Mouse (Mus musculus): ENCODE measurements around the gene P4hb. TPM values are rescaled to one million over a fixed set of nuclear protein-coding genes. Genes with fewer than 3 reads are reported as not detected.

The P4hb gene
- total and polyA plus RNA-seq, 3 experiments: 563 to 1,152 (median 625) TPM

DNA sequence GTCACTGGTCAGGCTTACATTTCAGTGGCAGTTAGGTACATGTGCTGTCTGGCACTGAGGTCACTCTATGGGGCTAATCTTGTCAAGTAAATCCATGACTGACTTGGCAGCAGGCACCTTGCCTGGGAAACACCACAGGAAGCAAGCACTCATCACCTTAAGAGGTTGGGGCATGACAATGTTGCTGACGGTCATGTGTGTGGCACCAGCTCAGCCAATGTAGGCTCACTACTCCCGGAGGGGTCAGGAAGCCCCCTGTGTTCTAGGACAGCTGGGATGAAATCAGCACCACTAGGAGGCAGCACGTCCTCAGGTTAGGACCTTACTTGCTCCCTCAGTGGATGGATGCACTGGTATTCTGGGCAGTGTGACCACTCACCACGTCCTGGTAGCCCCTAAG, 31.1 kb downstream of the P4hb start:
- no peak overlapping the region for H3K27ac ChIP-seq (ENCODE audit: control insufficient read depth, low read depth, low read length)
- H3K79me2 ChIP-seq (ENCODE audit: control insufficient read depth, insufficient read depth, low read length, poor library complexity): no peaks in the 10 kb centered on the region
- H3K27me3 ChIP-seq (ENCODE audit: control insufficient read depth in 1 of 2, insufficient read depth in 2 of 2, low read length in 2 of 2): no peaks in the 10 kb centered on the region
- peak; percentile 46 for DNase-seq (ENCODE audit: low read depth, low spot score)
- peak; percentile 39 to 63 (median 59); a peak in 5 of 6 replicates for TF ChIP-seq CTCF (IDR thresholded peaks at IDR 0.05 in 2 of 3, conservative IDR thresholded peaks at IDR 0.05 in 1 of 3; ENCODE audit: control insufficient read depth in 1 of 3, insufficient read depth in 1 of 3, low read depth in 2 of 3, low read length in 3 of 3, poor library complexity in 1 of 3, severe bottlenecking in 1 of 3)
- TF ChIP-seq MAX (IDR thresholded peaks at IDR 0.05; ENCODE audit: low read length): 0 out of 2 replicates have a peak, but pooled peaks have one; percentile 10
- TF ChIP-seq EP300 (IDR thresholded peaks at IDR 0.05; ENCODE audit: low read depth in 1 of 2, low read length in 2 of 2): no peak
- 0 out of 2 replicates have a peak, but pooled peaks have one; percentile 41 for TF ChIP-seq MYC (IDR thresholded peaks at IDR 0.05; ENCODE audit: low read depth, low read length)
- peak; percentile 48 for TF ChIP-seq SMC3 (IDR thresholded peaks at IDR 0.05; ENCODE audit: low read depth, low read length)
- peak; percentile 52 for TF ChIP-seq RAD21 (IDR thresholded peaks at IDR 0.05; ENCODE audit: low read depth, low read length)
- no peak for TF ChIP-seq TCF12 (IDR thresholded peaks at IDR 0.05; ENCODE audit: low read depth, low read length)
- no peak for TF ChIP-seq MAFK (IDR thresholded peaks at IDR 0.05; ENCODE audit: borderline replicate concordance, low read depth, low read length)
- TF ChIP-seq KAT2A (conservative IDR thresholded peaks at IDR 0.05; ENCODE audit: low read depth, low read length): no peak
- 0 out of 2 replicates have a peak, but pooled peaks have one; percentile 31 for TF ChIP-seq BHLHE40 (IDR thresholded peaks at IDR 0.05; ENCODE audit: borderline replicate concordance, low read depth, low read length)
- peak; percentile 13; the same call in 1 of the 2 replicates for TF ChIP-seq ZC3H11A (IDR thresholded peaks at IDR 0.05; ENCODE audit: low read depth, low read length)
- no peak overlapping the region for H3K9ac ChIP-seq (ENCODE audit: control insufficient read depth, low read depth, low read length, poor library complexity, severe bottlenecking)
- H3K4me3 ChIP-seq (ENCODE audit: control insufficient read depth in 1 of 2, insufficient read depth in 1 of 2, low read depth in 2 of 2, low read length in 2 of 2): no peak overlapping the region
- H3K9me3 ChIP-seq (replicated peaks; ENCODE audit: insufficient read depth, low read length): no peaks in the 10 kb centered on the region
- H3K36me3 ChIP-seq (ENCODE audit: control insufficient read depth in 1 of 2, insufficient read depth in 2 of 2, low read length in 2 of 2): no peaks in the 10 kb centered on the region; a peak in 1 of 4 replicates
- peaks cover 0 to 10% of the 10 kb centered on the region in 2 experiments; a peak in 1 of 4 replicates for H3K4me1 ChIP-seq (ENCODE audit: control insufficient read depth in 1 of 2, insufficient read depth in 2 of 2, low read length in 2 of 2)

DNA sequence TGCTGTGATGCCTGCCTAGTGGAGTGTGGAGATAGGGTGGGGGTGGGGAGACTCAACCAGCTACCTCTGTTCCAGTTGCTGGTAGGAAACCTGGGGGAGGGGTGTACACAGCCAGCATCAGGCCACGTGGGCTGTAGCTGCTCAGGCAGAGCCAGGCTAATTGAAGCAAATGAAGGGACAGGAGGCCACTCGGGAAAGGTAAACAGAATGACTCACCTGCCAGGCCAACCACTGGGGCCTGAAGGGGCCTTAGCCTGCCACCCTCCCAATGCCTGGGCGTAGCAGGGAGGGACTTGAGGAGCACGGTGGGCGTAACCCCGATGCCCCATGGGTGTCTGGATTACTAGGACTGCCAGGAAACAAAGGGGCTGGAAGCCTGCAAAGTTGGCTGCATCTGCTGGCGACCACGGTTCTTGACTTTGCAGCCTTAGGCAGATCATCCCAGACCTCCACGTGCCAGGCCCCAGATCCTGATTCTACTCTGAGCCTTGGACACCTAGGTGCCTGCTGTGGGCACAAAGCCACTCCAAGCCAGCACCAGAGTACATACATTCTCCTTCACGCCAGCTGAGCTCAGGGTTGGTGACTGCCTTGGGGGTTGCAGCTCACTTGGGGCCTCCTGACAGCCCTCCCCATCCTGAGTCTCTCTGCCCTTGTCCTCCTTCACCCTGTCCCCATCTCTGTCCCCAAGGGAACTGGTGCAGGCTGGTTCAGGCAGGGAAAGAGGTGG, 33.6 kb downstream of the P4hb start:
- Histone ChIP-seq H3K27me3 (ENCODE audit: control insufficient read depth in 1 of 2, insufficient read depth in 2 of 2, low read length in 2 of 2) (no peaks in the 10 kb centered on the region), H3K9ac (ENCODE audit: control insufficient read depth, low read depth, low read length, poor library complexity, severe bottlenecking) (no peak overlapping the region), H3K4me1 (ENCODE audit: control insufficient read depth in 1 of 2, insufficient read depth in 2 of 2, low read length in 2 of 2) (peaks cover 0 to 10% of the 10 kb centered on the region in 2 experiments; a peak in 1 of 4 replicates), H3K79me2 (ENCODE audit: control insufficient read depth, insufficient read depth, low read length, poor library complexity) (no peaks in the 10 kb centered on the region), H3K9me3 (replicated peaks; ENCODE audit: insufficient read depth, low read length) (no peaks in the 10 kb centered on the region), H3K4me3 (ENCODE audit: control insufficient read depth in 1 of 2, insufficient read depth in 1 of 2, low read depth in 2 of 2, low read length in 2 of 2) (no peak overlapping the region), H3K36me3 (ENCODE audit: control insufficient read depth in 1 of 2, insufficient read depth in 2 of 2, low read length in 2 of 2) (no peaks in the 10 kb centered on the region; a peak in 1 of 4 replicates), H3K27ac (ENCODE audit: control insufficient read depth, low read depth, low read length) (no peak overlapping the region)
- no peak for DNase-seq (ENCODE audit: low read depth, low spot score)
- TF ChIP-seq USF1 (IDR thresholded peaks at IDR 0.05; ENCODE audit: low read depth, low read length) (0 out of 2 replicates have a peak, but pooled peaks have one; percentile 9), BHLHE40 (IDR thresholded peaks at IDR 0.05; ENCODE audit: borderline replicate concordance, low read depth, low read length) (no peak)

- H3K4me3 ChIP-seq (ENCODE audit: control insufficient read depth in 1 of 2, insufficient read depth in 1 of 2, low read depth in 2 of 2, low read length in 2 of 2): no peak overlapping the region
- H3K9ac ChIP-seq (ENCODE audit: control insufficient read depth, low read depth, low read length, poor library complexity, severe bottlenecking): no peak overlapping the region
- peaks cover 0 to 10% of the 10 kb centered on the region in 2 experiments; a peak in 1 of 4 replicates for H3K4me1 ChIP-seq (ENCODE audit: control insufficient read depth in 1 of 2, insufficient read depth in 2 of 2, low read length in 2 of 2)
- H3K27ac ChIP-seq (ENCODE audit: control insufficient read depth, low read depth, low read length): no peak overlapping the region
- H3K27me3 ChIP-seq (ENCODE audit: control insufficient read depth in 1 of 2, insufficient read depth in 2 of 2, low read length in 2 of 2): no peaks in the 10 kb centered on the region
- no peaks in the 10 kb centered on the region; a peak in 1 of 4 replicates for H3K36me3 ChIP-seq (ENCODE audit: control insufficient read depth in 1 of 2, insufficient read depth in 2 of 2, low read length in 2 of 2)
- TF ChIP-seq HCFC1 (IDR thresholded peaks at IDR 0.05; ENCODE audit: low read depth, low read length): no peak
- TF ChIP-seq ELF1 (IDR thresholded peaks at IDR 0.05; ENCODE audit: low read depth, low read length): no peak
- no peak for TF ChIP-seq GABPA (IDR thresholded peaks at IDR 0.05; ENCODE audit: low read depth, low read length)
- no peak for TF ChIP-seq EP300 (IDR thresholded peaks at IDR 0.05; ENCODE audit: low read depth in 1 of 2, low read length in 2 of 2)
- TF ChIP-seq NELFE (IDR thresholded peaks at IDR 0.05; ENCODE audit: low read depth, low read length): no peak
- TF ChIP-seq TBP (IDR thresholded peaks at IDR 0.05; ENCODE audit: low read depth, low read length): no peak
- TF ChIP-seq E2F4 (IDR thresholded peaks at IDR 0.05; ENCODE audit: borderline replicate concordance, low read depth, low read length): no peak
- TF ChIP-seq RCOR1 (IDR thresholded peaks at IDR 0.05; ENCODE audit: low read depth, low read length): no peak
- no peak for TF ChIP-seq NRF1 (IDR thresholded peaks at IDR 0.05; ENCODE audit: insufficient read depth, low read depth, low read length, poor library complexity, severe bottlenecking)
- no peak for TF ChIP-seq POLR2A (IDR thresholded peaks at IDR 0.05; ENCODE audit: control insufficient read depth in 1 of 2, insufficient read depth in 1 of 2, low read depth in 1 of 2, low read length in 2 of 2, poor library complexity in 1 of 2)
- DNase-seq (ENCODE audit: low read depth, low spot score): peak; percentile 67
- H3K9me3 ChIP-seq (replicated peaks; ENCODE audit: insufficient read depth, low read length): no peaks in the 10 kb centered on the region
- H3K79me2 ChIP-seq (ENCODE audit: control insufficient read depth, insufficient read depth, low read length, poor library complexity): no peaks in the 10 kb centered on the region
Measured at GRCm38 (mm10) chr11:120538955-120539284, 34.1 kb downstream of the P4hb start.
